Mouse (Mus musculus) gastrocnemius, adult 2 months (tissue): ENCODE results near the gene Sptb. TPM values are rescaled to one million over a fixed set of nuclear protein-coding genes. Genes with fewer than 3 reads are reported as not detected.

Experiments used
- DNase-seq: peaks from one replicate; pipeline ENCODE4 v3.0.0; 2022
- H3K27ac ChIP-seq: fragments of 200-600 bp; 2 replicates; pipeline ENCODE4 v1.8.1; 2022; ENCODE audit warnings: mild to moderate bottlenecking
- H3K4me3 ChIP-seq: fragments of 200-600 bp; 2 replicates; pipeline ENCODE4 v1.8.1; 2022; ENCODE audit warnings: mild to moderate bottlenecking, moderate library complexity
- CTCF ChIP-seq: fragments of 200-600 bp; IDR thresholded peaks from 2 replicates; pipeline ENCODE4 v1.8.1; 2022; ENCODE audit warnings: antibody characterized with exemption, mild to moderate bottlenecking, moderate library complexity
- intact Hi-C: fragments of 180-260 bp; cut with DNase I; formaldehyde crosslinking; loops from one replicate; pipeline ENCODE4 v1.15.1; 2025
- total RNA-seq, 2 experiments: library from RNA; stranded (reverse); gene quantifications; 2 replicates each; pipeline ENCODE4 v1.2.3; 2021

Gene Sptb
- total RNA-seq, 2 experiments from 2014 or later: 141 to 172 TPM

- Histone ChIP-seq H3K4me3 (peak overlapping the region; percentile 9; the same call in 1 of the 2 replicates), H3K27ac (peak overlapping the region; percentile 86)
- no peak for TF ChIP-seq CTCF
- intact Hi-C loops: loop anchor here (5.0 kb wide), 1 partner anchor 128 kb away; no protein-coding TSS in a partner anchor
- DNase-seq: peak; percentile 93
Measured at GRCm38 (mm10) chr12:76593839-76594322, 116.5 kb downstream of the Sptb start.

DNA sequence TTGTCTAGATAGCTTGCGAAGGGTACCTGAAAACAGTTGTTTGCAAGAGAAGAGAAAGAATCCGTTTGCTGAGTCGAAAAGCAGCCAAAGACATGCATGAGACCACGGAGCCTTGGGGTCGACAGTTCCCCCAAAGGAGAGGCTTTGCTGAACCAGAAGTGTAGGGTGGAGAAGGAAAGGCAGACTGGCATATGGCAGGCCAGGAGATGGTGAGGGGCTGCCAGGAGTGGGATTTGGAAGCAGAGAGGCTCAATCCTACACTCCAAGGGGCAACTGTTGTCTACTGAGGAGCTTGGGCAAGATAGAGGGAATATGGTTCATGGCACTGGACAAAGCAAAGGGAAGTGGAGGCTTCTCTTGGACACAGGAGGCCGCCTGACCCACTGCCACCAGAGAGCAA, 117.1 kb downstream of the Sptb start:
- Histone ChIP-seq H3K4me3 (no peak overlapping the region), H3K27ac (peak overlapping the region; percentile 86)
- TF ChIP-seq CTCF: no peak
- no peak for DNase-seq
- intact Hi-C loops: loop anchor here (5.0 kb wide), 1 partner anchor 129 kb away; no protein-coding TSS in a partner anchor

DNA sequence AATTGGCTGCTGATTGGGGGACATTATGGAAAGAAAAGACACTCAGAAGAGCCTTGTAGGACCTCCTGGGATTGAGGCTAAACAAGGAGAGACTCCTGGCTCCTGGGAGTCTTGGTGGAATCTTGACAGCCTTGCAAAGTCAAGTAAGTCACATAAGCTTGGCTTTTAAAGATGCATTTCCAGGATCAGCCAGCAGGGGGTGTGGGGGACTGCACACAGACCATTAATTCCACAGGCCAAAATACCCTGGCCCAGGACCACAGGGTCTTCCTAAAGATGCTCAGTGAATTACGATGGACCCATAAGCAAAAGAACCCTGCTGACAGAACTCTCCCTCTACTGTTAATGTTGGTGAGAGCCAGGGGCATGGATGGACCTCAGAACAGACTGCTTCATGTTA, 118.1 kb downstream of the Sptb start:
- TF ChIP-seq CTCF: peak; percentile 74
- no peak for DNase-seq
- intact Hi-C loops: loop anchor here (5.0 kb wide), 1 partner anchor 130 kb away; no protein-coding TSS in a partner anchor

GRCm38 (mm10) chr12:76591037-76591436, 119.3 kb downstream of the Sptb start:
- intact Hi-C loops: loop anchor here (5.0 kb wide), 1 partner anchor 131 kb away; no protein-coding TSS in a partner anchor
- no peak overlapping the region for H3K4me3 ChIP-seq
- H3K27ac ChIP-seq: 0 out of 2 replicates have a peak overlapping the region, but pooled peaks have one; percentile 71
- DNase-seq: no peak
- TF ChIP-seq CTCF: no peak

More for the DNA sequence above, 118.1 kb downstream of the Sptb start:
- peak overlapping the region; percentile 86; the same call in 1 of the 2 replicates for H3K27ac ChIP-seq
- H3K4me3 ChIP-seq: no peak overlapping the region

- intact Hi-C loops: no loop called here
- no peak for TF ChIP-seq CTCF
- Histone ChIP-seq H3K4me3 (peak overlapping the region; percentile 24), H3K27ac (peak overlapping the region; percentile 71)
- no peak for DNase-seq
Measured at GRCm38 (mm10) chr12:76589531-76589930, 120.8 kb downstream of the Sptb start.

- TF ChIP-seq CTCF: no peak
- Histone ChIP-seq H3K27ac (no peak overlapping the region), H3K4me3 (no peak overlapping the region)
- intact Hi-C loops: no loop called here
- DNase-seq: no peak
Measured at GRCm38 (mm10) chr12:76587357-76587756, 123.0 kb downstream of the Sptb start.

GRCm38 (mm10) chr12:76585028-76585427, 125.3 kb downstream of the Sptb start:
- Histone ChIP-seq H3K4me3 (no peak overlapping the region), H3K27ac (no peak overlapping the region)
- peak; percentile 32; the same call in 1 of the 2 replicates for TF ChIP-seq CTCF
- intact Hi-C loops: no loop called here
- DNase-seq: no peak

DNA sequence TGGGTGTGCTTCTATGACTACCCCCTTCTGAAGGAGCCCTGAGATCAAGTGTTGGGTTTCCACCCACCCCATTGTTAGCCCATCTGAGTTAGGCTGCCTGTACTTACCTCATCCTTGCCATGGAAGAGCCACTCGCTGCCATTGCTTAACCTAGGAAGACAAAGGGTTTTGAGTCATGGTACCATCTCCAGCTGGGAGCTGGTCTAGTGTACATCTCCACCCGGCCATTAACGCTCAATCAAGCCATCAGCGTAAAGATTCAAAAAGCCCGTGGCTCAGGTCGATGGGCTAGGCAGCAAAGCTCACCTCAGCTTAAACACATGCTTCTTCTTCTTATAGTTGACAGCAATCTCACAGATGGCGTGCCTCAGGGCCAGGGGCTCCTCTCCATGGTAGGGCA, 126.9 kb downstream of the Sptb start:
- no peak overlapping the region for H3K4me3 ChIP-seq
- no peak overlapping the region for H3K27ac ChIP-seq
- DNase-seq: no peak
- TF ChIP-seq CTCF: no peak
- intact Hi-C loops: no loop called here

DNA sequence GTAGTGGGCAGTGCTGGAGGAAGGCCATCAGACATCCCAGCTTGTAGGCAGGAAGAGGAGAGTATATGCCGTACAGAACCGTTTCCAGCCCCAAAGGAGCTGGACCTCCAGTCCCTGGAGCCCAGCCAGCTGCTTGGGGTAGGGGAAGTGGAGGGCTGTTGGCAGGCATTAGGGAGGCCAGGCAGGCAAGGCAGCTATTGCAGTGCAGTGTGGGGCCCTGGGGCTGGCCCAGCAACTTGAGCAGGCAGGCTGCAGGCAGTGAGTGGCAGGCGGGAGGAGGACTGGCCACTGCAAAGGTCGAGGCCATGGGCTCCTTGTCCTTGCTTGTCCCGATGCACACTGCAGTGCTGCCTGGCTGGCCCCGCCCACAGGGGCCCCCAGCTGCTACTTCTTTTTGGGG, 127.5 kb downstream of the Sptb start:
- no peak for TF ChIP-seq CTCF
- DNase-seq: peak; percentile 53
- intact Hi-C loops: no loop called here
- H3K27ac ChIP-seq: peak overlapping the region; percentile 28
- no peak overlapping the region for H3K4me3 ChIP-seq

- Histone ChIP-seq H3K4me3 (no peak overlapping the region), H3K27ac (no peak overlapping the region)
- intact Hi-C loops: no loop called here
- TF ChIP-seq CTCF: no peak
- no peak for DNase-seq
Measured at GRCm38 (mm10) chr12:76582139-76582538, 128.2 kb downstream of the Sptb start.

GRCm38 (mm10) chr12:76579806-76580205, 130.5 kb downstream of the Sptb start:
- DNase-seq: no peak
- TF ChIP-seq CTCF: no peak
- Histone ChIP-seq H3K27ac (no peak overlapping the region), H3K4me3 (no peak overlapping the region)
- intact Hi-C loops: no loop called here

DNA sequence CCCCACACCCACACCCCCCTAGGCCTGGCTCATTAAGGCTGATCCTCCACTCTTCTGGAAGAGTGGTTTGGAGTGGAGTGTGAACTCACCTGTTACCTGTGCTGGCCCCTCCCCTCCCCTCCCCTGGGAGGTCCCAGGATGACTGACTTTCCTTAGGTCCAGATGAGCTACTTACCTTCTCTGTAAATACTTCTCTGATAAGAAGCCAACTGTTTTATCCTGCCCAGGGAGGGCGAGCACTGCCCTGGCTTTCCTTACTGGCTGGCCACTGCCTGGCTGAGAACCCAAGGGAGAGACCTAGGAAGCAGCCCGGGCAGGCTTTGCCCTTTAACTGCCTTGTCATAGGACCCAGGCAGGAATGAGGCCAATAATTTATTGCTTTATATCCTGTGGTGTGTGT, 131.9 kb downstream of the Sptb start:
- H3K4me3 ChIP-seq: no peak overlapping the region
- no peak for TF ChIP-seq CTCF
- intact Hi-C loops: no loop called here
- peak overlapping the region; percentile 54; the same call in 1 of the 2 replicates for H3K27ac ChIP-seq
- no peak for DNase-seq

DNA sequence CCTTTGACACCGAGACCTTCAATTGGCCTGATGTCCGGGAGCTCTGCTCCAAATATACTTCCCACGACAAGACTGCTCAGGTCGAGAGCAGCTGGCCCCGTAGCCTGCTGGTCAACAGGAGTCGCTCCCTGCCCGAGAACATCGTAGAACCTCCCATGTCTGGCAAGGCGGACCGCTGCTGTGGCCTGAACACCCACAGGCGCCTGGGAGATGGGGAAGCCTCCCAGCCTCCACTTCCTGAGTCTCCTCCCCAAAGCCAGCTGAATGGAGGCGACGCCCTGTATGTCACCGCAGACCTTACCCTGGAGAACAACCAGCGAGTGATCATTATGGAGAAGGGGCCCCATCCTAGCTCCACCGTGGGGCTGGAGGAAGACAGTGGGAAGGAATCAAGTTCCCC, 132.5 kb downstream of the Sptb start:
- Histone ChIP-seq H3K4me3 (no peak overlapping the region), H3K27ac (peak overlapping the region; percentile 54)
- TF ChIP-seq CTCF: no peak
- peak; percentile 59 for DNase-seq
- intact Hi-C loops: no loop called here

- Histone ChIP-seq H3K4me3 (no peak overlapping the region), H3K27ac (no peak overlapping the region)
- intact Hi-C loops: no loop called here
- TF ChIP-seq CTCF: no peak
- DNase-seq: no peak
Measured at GRCm38 (mm10) chr12:76576806-76577205, 133.5 kb downstream of the Sptb start.
